Mouse (Mus musculus) stomach, postnatal 0 days (tissue): ENCODE results near the gene Serpinh1.

ENCODE experiments used
- CTCF ChIP-seq: IDR thresholded peaks from 2 replicates; pipeline ENCODE4 v1.5.1; 2016; ENCODE audit warnings: antibody characterized with exemption, low read depth, mild to moderate bottlenecking, moderate library complexity
- EP300 ChIP-seq: optimal IDR thresholded peaks from 2 replicates; pipeline ENCODE3; 2016; ENCODE audit warnings: antibody characterized with exemption

DNA sequence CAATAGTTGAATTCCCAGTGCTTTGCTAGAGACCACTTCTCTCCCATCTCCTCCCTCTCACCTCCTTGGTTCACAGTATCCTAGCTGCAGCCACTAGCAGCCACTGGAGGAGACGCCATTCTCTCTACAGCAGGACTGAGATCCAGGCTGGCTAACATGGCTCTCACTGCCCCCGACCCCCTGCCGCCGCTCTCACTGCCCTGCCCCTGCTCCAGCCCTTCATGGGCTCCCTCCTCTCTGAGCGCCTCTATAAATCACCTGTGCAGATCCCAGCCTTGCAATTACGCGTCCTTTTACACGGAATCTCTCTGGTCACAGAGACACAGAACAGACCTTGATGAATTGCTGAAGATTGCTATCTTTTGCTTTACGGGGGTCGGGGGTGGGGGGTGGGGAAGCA is 28.2 kb downstream of the Serpinh1 start:
- no peak for TF ChIP-seq CTCF
- no peak for TF ChIP-seq EP300
